Mouse (Mus musculus) ES-E14 (cell line): ENCODE results near the gene Klf12. TPM values are rescaled to one million over a fixed set of nuclear protein-coding genes. Genes with fewer than 3 reads are reported as not detected.

Experiments used
- DNase-seq: peaks from one replicate; pipeline ENCODE4 v3.0.0-alpha.2; 2013; ENCODE audit warnings: low read depth, low spot score
- H3K27ac ChIP-seq: 2 replicates; pipeline ENCODE4 v1.5.1; 2012; ENCODE audit warnings: low read depth, mild to moderate bottlenecking, low read length, moderate library complexity, mixed read lengths; ENCODE audit not compliant: poor library complexity, insufficient read depth, severe bottlenecking
- H3K36me3 ChIP-seq: 2 replicates; pipeline ENCODE4 v1.6.1; 2012; ENCODE audit warnings: mild to moderate bottlenecking, low read length, moderate library complexity, mixed read lengths; ENCODE audit not compliant: control insufficient read depth, poor library complexity, insufficient read depth, severe bottlenecking
- H3K4me1 ChIP-seq, 2 experiments: fragments of 150-350 bp in 1 of 2; sonication (generic) in 1 of 2; 2 replicates each; pipeline ENCODE4 v1.6.1; 2012; ENCODE audit warnings: low read length in 2 of 2, mild to moderate bottlenecking in 1 of 2, mixed read lengths in 1 of 2; ENCODE audit not compliant: control insufficient read depth in 2 of 2, insufficient read depth in 2 of 2, poor library complexity in 1 of 2
- H3K4me3 ChIP-seq, 2 experiments: fragments of 150-350 bp in 1 of 2; sonication (generic) in 1 of 2; 2 replicates each; pipeline ENCODE4 v1.5.1; 2012; ENCODE audit warnings: low read length in 2 of 2, low read depth in 1 of 2, mild to moderate bottlenecking in 1 of 2, mixed read lengths in 1 of 2; ENCODE audit not compliant: insufficient read depth in 1 of 2, poor library complexity in 1 of 2, severe bottlenecking in 1 of 2
- H3K9ac ChIP-seq: 2 replicates; pipeline ENCODE4 v1.6.1; 2012; ENCODE audit warnings: low read depth, mild to moderate bottlenecking, low read length, mixed read lengths; ENCODE audit not compliant: poor library complexity, insufficient read depth, severe bottlenecking
- H3K9me3 ChIP-seq: fragments of 150-350 bp; sonication (generic); 2 replicates; pipeline ENCODE4 v1.6.1; 2012; ENCODE audit warnings: low read depth, mild to moderate bottlenecking, low read length; ENCODE audit not compliant: control insufficient read depth, insufficient read depth
- CHD2 ChIP-seq: IDR thresholded peaks from 2 replicates; pipeline ENCODE4 v1.6.1; 2014; ENCODE audit warnings: mild to moderate bottlenecking, low read depth, low read length, inconsistent platforms
- HCFC1 ChIP-seq: IDR thresholded peaks from 2 replicates; pipeline ENCODE4 v1.6.1; 2012; ENCODE audit warnings: low read length, inconsistent platforms, borderline replicate concordance; ENCODE audit not compliant: insufficient read depth
- MAFK ChIP-seq: IDR thresholded peaks from 2 replicates; pipeline ENCODE4 v1.6.1; 2014; ENCODE audit warnings: mild to moderate bottlenecking, low read depth, low read length, inconsistent platforms; ENCODE audit not compliant: insufficient read depth
- ZC3H11A ChIP-seq: IDR thresholded peaks from 2 replicates; pipeline ENCODE4 v1.6.1; 2012; ENCODE audit warnings: low read depth, mild to moderate bottlenecking, inconsistent platforms, low read length, borderline replicate concordance
- ZNF384 ChIP-seq: IDR thresholded peaks from 2 replicates; pipeline ENCODE4 v1.6.1; 2012; ENCODE audit warnings: low read depth, low read length, inconsistent platforms
- in situ Hi-C, 2 experiments: fragments of 600-800 bp; cut with MboI; formaldehyde crosslinking; loops; one replicate each; pipeline ENCODE4 v1.15.1; 2025; ENCODE audit warnings: low sequenced_read_pairs in 2 of 2, inconsistent platforms in 1 of 2; ENCODE audit not compliant: unreplicated experiment in 2 of 2
- total RNA-seq: library from RNA; depleted of rRNA; stranded (reverse); fragments of 300-350 nt; gene quantifications from 2 replicates; pipeline ENCODE4 v1.2.3, GENCODE M21; 2012

Klf12 gene
- total RNA-seq, 1 experiment: 8.7 TPM

- DNase-seq: no peak
These were observed 106.7 kb downstream of the Klf12 start for GRCm38 (mm10) chr14:100177796-100178195.

GRCm38 (mm10) chr14:100165075-100165474 lies 119.4 kb downstream of the Klf12 start:
- in situ Hi-C loops: no loop called here
- Histone ChIP-seq H3K9ac (no peak overlapping the region), H3K27ac (no peak overlapping the region), H3K9me3 (no peaks in the 10 kb centered on the region), H3K36me3 (no peaks in the 10 kb centered on the region), H3K4me1 (no peaks in the 10 kb centered on the region), H3K4me3 (no peak overlapping the region)
- TF ChIP-seq CHD2: no peak
- TF ChIP-seq ZNF384: no peak
- TF ChIP-seq ZC3H11A: no peak
- no peak for TF ChIP-seq MAFK
- TF ChIP-seq HCFC1: no peak
- no peak for DNase-seq

More at GRCm38 (mm10) chr14:100177796-100178195, 106.7 kb downstream of the Klf12 start:
- TF ChIP-seq MAFK (no peak), ZC3H11A (no peak), HCFC1 (no peak), CHD2 (no peak), ZNF384 (no peak)
- no peaks in the 10 kb centered on the region for H3K9me3 ChIP-seq
- in situ Hi-C loops: no loop called here
- H3K27ac ChIP-seq: no peak overlapping the region
- H3K9ac ChIP-seq: no peak overlapping the region
- no peaks in the 10 kb centered on the region for H3K36me3 ChIP-seq
- no peak overlapping the region for H3K4me3 ChIP-seq
- no peaks in the 10 kb centered on the region for H3K4me1 ChIP-seq

- H3K4me1 ChIP-seq: no peaks in the 10 kb centered on the region
- H3K9me3 ChIP-seq: no peaks in the 10 kb centered on the region
- no peaks in the 10 kb centered on the region for H3K36me3 ChIP-seq
- no peak overlapping the region for H3K9ac ChIP-seq
- in situ Hi-C loops: no loop called here
- H3K4me3 ChIP-seq: no peak overlapping the region
- no peak overlapping the region for H3K27ac ChIP-seq
- DNase-seq: no peak
- TF ChIP-seq ZNF384 (no peak), MAFK (no peak), HCFC1 (no peak), ZC3H11A (no peak), CHD2 (no peak)
These were observed 127.8 kb downstream of the Klf12 start for GRCm38 (mm10) chr14:100156639-100157038.

GRCm38 (mm10) chr14:100147666-100148065 lies 136.8 kb downstream of the Klf12 start:
- DNase-seq: no peak
- Histone ChIP-seq H3K4me3 (no peak overlapping the region), H3K27ac (no peak overlapping the region), H3K4me1 (no peaks in the 10 kb centered on the region), H3K9me3 (no peaks in the 10 kb centered on the region), H3K36me3 (no peaks in the 10 kb centered on the region), H3K9ac (no peak overlapping the region)
- no peak for TF ChIP-seq ZNF384
- no peak for TF ChIP-seq ZC3H11A
- no peak for TF ChIP-seq MAFK
- TF ChIP-seq CHD2: no peak
- TF ChIP-seq HCFC1: no peak
- in situ Hi-C loops: no loop called here

- H3K4me3 ChIP-seq: no peak overlapping the region
- no peak overlapping the region for H3K27ac ChIP-seq
- H3K9ac ChIP-seq: no peak overlapping the region
- in situ Hi-C loops: no loop called here
- no peaks in the 10 kb centered on the region for H3K4me1 ChIP-seq
- DNase-seq: no peak
- TF ChIP-seq HCFC1: no peak
- no peak for TF ChIP-seq MAFK
- TF ChIP-seq ZC3H11A: no peak
- TF ChIP-seq CHD2: no peak
- TF ChIP-seq ZNF384: no peak
- peaks cover 3% of the 10 kb centered on the region; the same call in 1 of the 2 replicates for H3K36me3 ChIP-seq
- H3K9me3 ChIP-seq: no peaks in the 10 kb centered on the region
These were observed 144.1 kb downstream of the Klf12 start for GRCm38 (mm10) chr14:100140370-100140769.
